Mouse (Mus musculus) MEL (cell line): ENCODE data around the gene Msantd2.

Source experiments
- CTCF ChIP-seq, 3 experiments: IDR thresholded peaks in 2 of 3; conservative IDR thresholded peaks in 1 of 3; 2 replicates each; pipeline ENCODE4 v1.5.1; 2011 to 2012; ENCODE audit warnings: low read length in 3 of 3, low read depth in 2 of 3, mild to moderate bottlenecking in 2 of 3, improper control_type of control experiment in 1 of 3, inconsistent platforms in 1 of 3, mixed read lengths in 1 of 3, moderate library complexity in 1 of 3; ENCODE audit not compliant: control insufficient read depth in 1 of 3, insufficient read depth in 1 of 3, poor library complexity in 1 of 3, severe bottlenecking in 1 of 3
- HCFC1 ChIP-seq: IDR thresholded peaks from 2 replicates; pipeline ENCODE4 v1.6.1; 2012; ENCODE audit warnings: low read depth, mild to moderate bottlenecking, inconsistent platforms, low read length, improper control_type of control experiment, moderate library complexity
- POLR2A ChIP-seq, 2 experiments: IDR thresholded peaks; 2 replicates each; pipeline ENCODE4 v1.6.1; 2011 to 2012; ENCODE audit warnings: low read length in 2 of 2, mild to moderate bottlenecking in 2 of 2, control low read depth in 1 of 2, improper control_type of control experiment in 1 of 2, low read depth in 1 of 2, moderate library complexity in 1 of 2; ENCODE audit not compliant: control insufficient read depth in 1 of 2, insufficient read depth in 1 of 2, poor library complexity in 1 of 2
- RAD21 ChIP-seq: IDR thresholded peaks from 2 replicates; pipeline ENCODE4 v1.6.1; 2011; ENCODE audit warnings: mild to moderate bottlenecking, low read depth, low read length, improper control_type of control experiment
- SIN3A ChIP-seq: IDR thresholded peaks from 2 replicates; pipeline ENCODE4 v1.6.1; 2012; ENCODE audit warnings: low read length, improper control_type of control experiment, inconsistent platforms

DNA sequence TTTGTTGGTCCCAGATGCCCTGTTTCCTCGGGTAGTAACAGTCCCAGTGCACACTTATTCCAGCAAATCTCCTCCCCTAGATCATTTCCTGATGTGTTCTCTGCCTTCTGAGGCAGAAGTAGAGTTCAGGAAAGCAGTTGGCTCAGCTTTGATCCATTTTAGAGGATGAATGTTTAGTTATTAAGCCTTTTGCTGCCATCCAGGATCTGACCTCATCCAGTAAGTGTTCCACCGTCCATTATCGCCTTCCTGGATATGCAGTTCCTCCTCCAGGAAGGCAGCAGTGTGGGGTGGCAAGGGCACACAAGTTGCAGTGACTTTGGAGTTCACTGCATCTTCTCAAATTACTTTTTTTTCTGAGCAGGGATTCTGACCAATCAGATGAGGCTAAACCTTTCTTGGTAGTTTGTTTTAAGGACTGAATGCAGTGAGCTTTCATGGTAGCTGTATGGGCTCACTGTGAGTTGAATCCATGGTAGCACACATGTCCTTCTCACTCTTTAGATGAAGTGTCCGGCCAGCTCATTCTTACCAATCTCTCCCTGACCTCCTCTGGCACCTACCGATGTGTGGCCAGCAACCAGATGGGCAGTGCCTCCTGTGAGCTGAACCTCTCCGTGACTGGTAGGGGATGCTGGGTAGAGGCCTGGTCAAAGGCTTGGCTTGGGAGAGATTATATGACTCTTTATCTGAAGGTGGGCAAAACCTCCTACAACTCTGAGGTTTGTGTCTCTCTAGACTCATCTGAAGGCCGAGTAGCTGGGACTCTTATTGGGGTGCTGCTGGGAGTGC lies 52.9 kb downstream of the Msantd2 start:
- TF ChIP-seq RAD21: no peak
- no peak for TF ChIP-seq SIN3A
- no peak for TF ChIP-seq POLR2A (IDR thresholded peaks at IDR 0.05; ENCODE audit: control insufficient read depth in 1 of 2, insufficient read depth in 1 of 2, low read depth in 1 of 2, low read length in 2 of 2, poor library complexity in 1 of 2)
- no peak for TF ChIP-seq HCFC1
- no peak for TF ChIP-seq CTCF (IDR thresholded peaks at IDR 0.05 in 2 of 3, conservative IDR thresholded peaks at IDR 0.05 in 1 of 3; ENCODE audit: control insufficient read depth in 1 of 3, insufficient read depth in 1 of 3, low read depth in 2 of 3, low read length in 3 of 3, poor library complexity in 1 of 3, severe bottlenecking in 1 of 3)
